Comparison of ENCODE assay signal across 8 mouse cellular contexts in the genomic region with DNA sequence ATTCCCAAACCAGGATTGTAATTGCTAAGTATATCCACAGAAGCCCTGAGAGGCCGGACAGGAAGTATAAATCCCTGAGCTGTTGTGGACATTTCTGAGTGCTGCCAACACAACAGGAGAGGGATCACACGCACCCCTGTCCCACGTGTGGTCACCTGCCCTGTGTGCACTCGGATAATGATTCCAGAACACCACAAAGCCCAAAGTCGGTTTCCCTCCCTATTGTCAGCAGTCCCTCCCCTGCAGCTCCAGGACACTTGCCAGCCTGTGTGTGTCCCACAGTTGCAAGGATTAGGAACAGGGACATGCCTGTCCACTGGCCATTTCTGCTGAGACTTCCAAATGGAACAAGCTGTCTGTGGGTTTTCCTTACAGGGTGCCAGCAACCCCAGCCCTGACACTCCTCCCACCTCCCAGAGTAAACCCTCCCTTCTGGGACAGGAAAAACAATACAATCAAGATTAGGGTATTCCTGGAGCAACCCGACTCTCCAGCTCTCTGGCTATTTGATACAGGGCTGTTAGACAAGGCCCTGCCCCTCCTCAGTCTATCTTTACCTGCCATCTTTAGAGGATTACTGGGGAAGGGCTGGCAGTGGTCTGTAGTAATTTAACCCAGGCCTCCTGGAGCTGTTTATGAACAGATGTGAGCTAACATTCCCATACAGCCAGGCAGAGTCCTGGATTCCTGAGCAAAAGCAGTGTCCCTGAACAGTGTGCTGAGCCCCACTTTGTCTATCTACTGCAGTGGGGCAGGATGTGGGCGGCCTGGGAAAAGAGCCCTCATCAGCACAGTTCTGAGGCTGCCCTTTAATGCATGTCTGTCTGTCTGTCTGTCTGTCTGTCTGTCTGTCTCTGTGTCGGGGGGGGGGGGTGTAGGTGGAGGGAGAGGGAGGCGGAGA.
DNase-seq lines count a peak whose midpoint lies in the region; ATAC-seq and TF ChIP-seq lines count a peak whose summit lies in the region.

No protein-coding gene starts in this region.

- TF ChIP-seq CTCF in midbrain, postnatal 0 days (IDR thresholded peaks at IDR 0.05) = no peak

- H3K4me1 ChIP-seq in forebrain, embryonic 15.5 days = peaks cover 23% of the 10 kb centered on the region
- H3K4me1 ChIP-seq in hindbrain, embryonic 10.5 days (replicated peaks) = peaks cover 35% of the 10 kb centered on the region
- peaks cover 31% of the 10 kb centered on the region for H3K4me1 ChIP-seq in limb, embryonic 11.5 days (ENCODE audit: control insufficient read depth, insufficient read depth, low read length)
- H3K4me1 ChIP-seq in midbrain, postnatal 0 days (ENCODE audit: insufficient read depth, low read length) = no peaks in the 10 kb centered on the region; the same call in 1 of the 2 replicates

- no peaks in the 10 kb centered on the region for H3K36me3 ChIP-seq in forebrain, embryonic 15.5 days
- peaks cover 26% of the 10 kb centered on the region for H3K36me3 ChIP-seq in hindbrain, embryonic 10.5 days
- no peaks in the 10 kb centered on the region for H3K36me3 ChIP-seq in limb, embryonic 11.5 days (ENCODE audit: control insufficient read depth, insufficient read depth, low read length)
- H3K36me3 ChIP-seq in midbrain, postnatal 0 days (ENCODE audit: insufficient read depth, low read length) = no peaks in the 10 kb centered on the region

- no peak overlapping the region for H3K9ac ChIP-seq in forebrain, embryonic 15.5 days (replicated peaks)
- H3K9ac ChIP-seq in limb, embryonic 11.5 days (ENCODE audit: low read length) = no peak overlapping the region
- no peak overlapping the region for H3K9ac ChIP-seq in midbrain, postnatal 0 days (replicated peaks; ENCODE audit: low read length, poor library complexity, severe bottlenecking)

- no peaks in the 10 kb centered on the region for H3K27me3 ChIP-seq in forebrain, embryonic 15.5 days
- no peaks in the 10 kb centered on the region for H3K27me3 ChIP-seq in hindbrain, embryonic 10.5 days (ENCODE audit: insufficient read depth, poor library complexity, severe bottlenecking)
- H3K27me3 ChIP-seq in limb, embryonic 11.5 days (ENCODE audit: control insufficient read depth, insufficient read depth, low read length) = no peaks in the 10 kb centered on the region
- H3K27me3 ChIP-seq in midbrain, postnatal 0 days (ENCODE audit: insufficient read depth, low read length) = no peaks in the 10 kb centered on the region

- no peak overlapping the region for H3K4me3 ChIP-seq in forebrain, embryonic 15.5 days
- no peak overlapping the region for H3K4me3 ChIP-seq in hindbrain, embryonic 10.5 days
- no peak overlapping the region for H3K4me3 ChIP-seq in limb, embryonic 11.5 days (ENCODE audit: low read depth, low read length)
- H3K4me3 ChIP-seq in midbrain, postnatal 0 days (ENCODE audit: low read depth, low read length) = no peak overlapping the region

- H3K9me3 ChIP-seq in forebrain, embryonic 15.5 days = no peaks in the 10 kb centered on the region
- H3K9me3 ChIP-seq in hindbrain, embryonic 10.5 days = no peaks in the 10 kb centered on the region
- no peaks in the 10 kb centered on the region for H3K9me3 ChIP-seq in limb, embryonic 11.5 days (ENCODE audit: control insufficient read depth, low read length)
- no peaks in the 10 kb centered on the region for H3K9me3 ChIP-seq in midbrain, postnatal 0 days (ENCODE audit: low read length)

- WGBS in forebrain, embryonic 15.5 days = 35% methylated on average over 9 of the region's 9 CpGs
- 48% methylated on average over 9 of the region's 9 CpGs for WGBS in hindbrain, embryonic 10.5 days
- WGBS in limb, embryonic 11.5 days = 10% methylated on average over 9 of the region's 9 CpGs
- WGBS in midbrain, postnatal 0 days = 43% methylated on average over 9 of the region's 9 CpGs

- peak; percentile 53; the same call in 1 of the 2 replicates for ATAC-seq in forebrain, embryonic 15.5 days (replicated peaks)
- ATAC-seq in limb, embryonic 11.5 days (ENCODE audit: insufficient number of reproducible peaks, low FRiP score, low TSS enrichment, low read depth) = peak; percentile 83
- no peak for ATAC-seq in midbrain, postnatal 0 days (ENCODE audit: low FRiP score)
- no peak for ATAC-seq in erythroid progenitor cell, adult 5-6 weeks (replicated peaks; ENCODE audit: low FRiP score, poor library complexity, severe bottlenecking)

- DNase-seq in adrenal gland, postnatal 14 days = peak; percentile 27
- no peak for DNase-seq in adrenal gland, postnatal 25 days
- DNase-seq in hindbrain, embryonic 10.5 days (ENCODE audit: low spot score) = peak; percentile 45
- DNase-seq in limb, embryonic 11.5 days (ENCODE audit: low spot score) = peak; percentile 75
- no peak for DNase-seq in midbrain, postnatal 0 days (ENCODE audit: low spot score)
- DNase-seq in spleen, adult 18-20 months = no peak

- H3K27ac ChIP-seq in forebrain, embryonic 15.5 days (replicated peaks) = peak overlapping the region; percentile 47
- H3K27ac ChIP-seq in hindbrain, embryonic 10.5 days = peak overlapping the region; percentile 74
- peak overlapping the region; percentile 85 for H3K27ac ChIP-seq in limb, embryonic 11.5 days (replicated peaks; ENCODE audit: low read depth, low read length)
- 0 out of 2 replicates have a peak overlapping the region, but pooled peaks have one; percentile 12 for H3K27ac ChIP-seq in midbrain, postnatal 0 days (ENCODE audit: low read depth, low read length)

- no peak overlapping the region for H3K4me2 ChIP-seq in forebrain, embryonic 15.5 days (replicated peaks)
- H3K4me2 ChIP-seq in limb, embryonic 11.5 days (ENCODE audit: low read depth, severe bottlenecking) = 0 out of 2 replicates have a peak overlapping the region, but pooled peaks have one; percentile 5
- H3K4me2 ChIP-seq in midbrain, postnatal 0 days (ENCODE audit: low read depth, low read length, poor library complexity, severe bottlenecking) = no peak overlapping the region

Comparison
In these comparisons a context has a peak if more than half of its experiments do, and no peak if none do; other contexts are left out.
1. DNase-seq: peak in adrenal gland, postnatal 14 days (single experiment), hindbrain, embryonic 10.5 days (single experiment) and limb, embryonic 11.5 days (single experiment); none in adrenal gland, postnatal 25 days (single experiment), midbrain, postnatal 0 days (single experiment) and spleen, adult 18-20 months (0 of 2).
2. ATAC-seq: peak in forebrain, embryonic 15.5 days (single experiment) and limb, embryonic 11.5 days (single experiment); none in midbrain, postnatal 0 days (single experiment) and erythroid progenitor cell, adult 5-6 weeks (single experiment).
3. H3K27ac ChIP-seq: peak in every context shown above with its lines; median percentile 85 in limb, embryonic 11.5 days; 74 in hindbrain, embryonic 10.5 days; 47 in forebrain, embryonic 15.5 days; 12 in midbrain, postnatal 0 days.